Mouse (Mus musculus): Measurements from ENCODE around the gene Gsta4. TPM values are rescaled to one million over a fixed set of nuclear protein-coding genes. Genes with fewer than 3 reads are reported as not detected.
"Not testable (repeated sequence)": the region's sequence is repeated elsewhere in the genome, so short reads cannot be mapped to it uniquely, and the experiment has no call there.

The Gsta4 gene
- polyA plus RNA-seq, 1 experiment from 2014 or later = 23.3 TPM

- H3K9me3 ChIP-seq (replicated peaks); H3K4me3 ChIP-seq (replicated peaks); H3K9ac ChIP-seq; ATAC-seq (ENCODE audit: low read depth); H3K27me3 ChIP-seq; H3K4me1 ChIP-seq (replicated peaks); H3K27ac ChIP-seq; H3K4me2 ChIP-seq; H3K36me3 ChIP-seq; DNase-seq: not testable (repeated sequence)
- WGBS (ENCODE audit: insufficient replicate concordance) = no CpG with 5 or more reads among the region's 10 CpGs
Measured at GRCm38 (mm10) chr9:78233121-78233695, 50.6 kb downstream of the Gsta4 start.

DNA sequence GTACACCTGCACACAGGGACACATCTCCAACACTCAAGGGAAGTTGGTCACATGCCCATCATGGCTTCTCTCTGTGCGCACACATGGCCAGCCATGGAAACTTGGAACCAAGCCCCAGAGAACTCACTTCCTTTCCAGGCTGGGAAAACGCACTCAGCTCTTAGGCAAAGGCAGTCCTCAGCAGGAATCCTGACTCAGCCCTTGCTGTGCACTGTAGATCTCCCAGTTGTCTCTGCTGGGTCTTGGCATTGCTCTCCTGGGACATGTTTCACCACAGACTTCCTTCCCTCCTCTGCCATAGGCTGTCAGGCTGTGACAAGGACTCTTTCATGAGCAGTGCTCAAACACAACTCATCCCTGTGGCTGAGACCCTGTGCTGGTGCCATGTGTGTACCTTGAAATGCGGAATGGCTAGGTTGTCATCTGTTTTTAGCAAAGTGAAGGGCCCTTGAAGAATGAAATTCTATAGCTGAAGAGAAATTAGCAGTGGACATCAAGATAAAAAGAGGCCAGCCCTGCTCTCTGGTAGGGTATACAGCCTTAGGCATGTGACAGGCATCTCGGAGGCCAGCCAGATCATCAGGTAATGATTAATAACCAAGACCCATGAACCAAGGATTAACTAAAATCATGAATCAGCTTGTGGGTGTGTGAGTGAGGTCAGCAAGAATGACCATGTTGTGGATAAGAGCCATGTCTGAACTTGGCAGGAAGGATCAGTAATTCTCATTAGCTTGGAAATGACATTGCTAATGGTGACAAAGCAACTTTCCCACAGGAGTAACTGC lies 73.3 kb downstream of the Gsta4 start:
- H3K4me3 ChIP-seq (replicated peaks); H3K4me1 ChIP-seq (replicated peaks); H3K9me3 ChIP-seq (replicated peaks); H3K9ac ChIP-seq; DNase-seq; H3K36me3 ChIP-seq; H3K4me2 ChIP-seq; H3K27ac ChIP-seq; H3K27me3 ChIP-seq; ATAC-seq (ENCODE audit: low read depth): not testable (repeated sequence)
- 52% methylated on average over 4 of the region's 4 CpGs for WGBS (ENCODE audit: insufficient replicate concordance)

- not testable (repeated sequence) for H3K4me2 ChIP-seq; ATAC-seq (ENCODE audit: low read depth); H3K9ac ChIP-seq; H3K9me3 ChIP-seq (replicated peaks); DNase-seq; H3K27me3 ChIP-seq; H3K27ac ChIP-seq; H3K36me3 ChIP-seq; H3K4me3 ChIP-seq (replicated peaks); H3K4me1 ChIP-seq (replicated peaks)
- WGBS (ENCODE audit: insufficient replicate concordance) = 44% methylated on average over 2 of the region's 3 CpGs
Measured at GRCm38 (mm10) chr9:78256914-78257313, 74.3 kb downstream of the Gsta4 start, which contains the start of gene Gm3776. Gene Gm3776, plus strand, starts transcription at chr9:78257129.

Other genes starting within 250 kb of the Gsta4 start
- gene Gcm1, start 130.8 kb upstream of the Gsta4 start, polyA plus RNA-seq (2015; fragmentation: Nextera tagmentation; extraction: Ambion mirVana) = not detected in 2 replicates
- 68.7 and 72.5 TPM in 2 replicates for gene Fbxo9, start 73.7 kb upstream of the Gsta4 start, polyA plus RNA-seq (2015; fragmentation: Nextera tagmentation; extraction: Ambion mirVana)
- gene Ick, start 73.6 kb upstream of the Gsta4 start, polyA plus RNA-seq (2015; fragmentation: Nextera tagmentation; extraction: Ambion mirVana) = 4.7 and 6.7 TPM in 2 replicates
- gene Gsta1, start 47.9 kb downstream of the Gsta4 start, polyA plus RNA-seq (2015; fragmentation: Nextera tagmentation; extraction: Ambion mirVana) = 0.17 TPM in 1 of 2 replicates, not detected in the other
- gene Gm3776, start 74.4 kb downstream of the Gsta4 start, polyA plus RNA-seq (2015; fragmentation: Nextera tagmentation; extraction: Ambion mirVana) = not detected in 2 replicates
- gene Gm10639, start 107.1 kb downstream of the Gsta4 start, polyA plus RNA-seq (2015; fragmentation: Nextera tagmentation; extraction: Ambion mirVana) = not detected in 2 replicates
- not detected in 2 replicates for gene Omt2a, start 132.0 kb downstream of the Gsta4 start, polyA plus RNA-seq (2015; fragmentation: Nextera tagmentation; extraction: Ambion mirVana)
- gene Omt2b, start 144.8 kb downstream of the Gsta4 start, polyA plus RNA-seq (2015; fragmentation: Nextera tagmentation; extraction: Ambion mirVana) = not detected in 2 replicates
- 0.23 TPM in 1 of 2 replicates, not detected in the other for gene Gsta2, start 173.0 kb downstream of the Gsta4 start, polyA plus RNA-seq (2015; fragmentation: Nextera tagmentation; extraction: Ambion mirVana)
- not detected in 2 replicates for gene Dppa5a, start 185.4 kb downstream of the Gsta4 start, polyA plus RNA-seq (2015; fragmentation: Nextera tagmentation; extraction: Ambion mirVana)
- gene Ooep, start 196.0 kb downstream of the Gsta4 start, polyA plus RNA-seq (2015; fragmentation: Nextera tagmentation; extraction: Ambion mirVana) = 0.08 and 0.12 TPM in 2 replicates
- gene Ddx43, start 213.0 kb downstream of the Gsta4 start, polyA plus RNA-seq (2015; fragmentation: Nextera tagmentation; extraction: Ambion mirVana) = not detected in 2 replicates